Mouse (Mus musculus) heart, adult 2 months (tissue): ENCODE measurements around the gene Bglap.

Experiments
- CTCF ChIP-seq: fragments of 200-600 bp; IDR thresholded peaks from 2 replicates; pipeline ENCODE4 v1.8.1; 2022; ENCODE audit warnings: antibody characterized with exemption, mild to moderate bottlenecking, moderate library complexity
- EP300 ChIP-seq: fragments of 200-500 bp; IDR thresholded peaks from 2 replicates; pipeline ENCODE4 v1.6.1; 2011; ENCODE audit warnings: low read depth, low read length, control low read depth; ENCODE audit not compliant: insufficient read depth
- POLR2A ChIP-seq: fragments of 200-500 bp; IDR thresholded peaks from 2 replicates; pipeline ENCODE4 v1.6.1; 2011; ENCODE audit warnings: mild to moderate bottlenecking, low read depth, low read length, control low read depth; ENCODE audit not compliant: insufficient read depth

DNA sequence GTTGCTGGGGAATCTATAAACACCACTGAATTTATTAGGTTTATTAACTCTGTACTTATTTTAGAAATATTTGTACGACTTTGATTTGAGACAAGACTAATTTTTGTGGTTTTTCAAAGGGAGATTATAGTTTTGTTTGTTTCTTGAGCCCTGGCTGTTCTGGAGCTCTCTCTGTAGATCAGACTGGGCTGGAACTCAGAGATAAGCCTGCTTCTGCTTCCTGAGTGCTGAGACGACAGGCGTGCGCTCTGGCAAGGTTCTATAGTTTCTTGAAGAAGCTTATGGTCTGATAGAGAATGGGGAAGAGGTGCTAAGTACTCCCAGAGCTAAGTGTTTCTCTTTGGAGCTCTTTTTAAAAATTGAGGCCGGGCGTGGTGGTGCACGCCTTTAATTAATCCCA lies 45.9 kb downstream of the Bglap start:
- TF ChIP-seq POLR2A, result no peak
- no peak for TF ChIP-seq CTCF
- no peak for TF ChIP-seq EP300
